Mouse (Mus musculus) heart, postnatal 0 days (tissue): ENCODE measurements around the gene Ttc28. TPM values are rescaled to one million over a fixed set of nuclear protein-coding genes. Genes with fewer than 3 reads are reported as not detected.

Experiments used
- ATAC-seq: fragments of 200-750 bp; cut with Nextera tagmentation; 2 replicates; pipeline ENCODE4 v1.8.0; 2017; ENCODE audit warnings: low read depth, moderate number of reproducible peaks, moderate library complexity; ENCODE audit not compliant: insufficient read depth
- DNase-seq: peaks from one replicate; pipeline ENCODE4 v3.0.0-alpha.2; 2016; ENCODE audit warnings: low spot score
- H3K27ac ChIP-seq: fragments of 300-500 bp; sonication (generic); 2 replicates; pipeline ENCODE4 v1.5.1; 2014; ENCODE audit warnings: low read depth, mild to moderate bottlenecking
- H3K27me3 ChIP-seq: fragments of 300-500 bp; sonication (generic); 2 replicates; pipeline ENCODE4 v1.6.1; 2014; ENCODE audit warnings: low read length, mixed read lengths; ENCODE audit not compliant: control insufficient read depth, insufficient read depth
- H3K36me3 ChIP-seq: fragments of 300-500 bp; sonication (generic); replicated peaks from 2 replicates; pipeline ENCODE4 v1.6.1; 2014; ENCODE audit warnings: low read length, mixed read lengths; ENCODE audit not compliant: control insufficient read depth, insufficient read depth
- H3K4me1 ChIP-seq: fragments of 300-500 bp; sonication (generic); 2 replicates; pipeline ENCODE4 v1.6.1; 2014; ENCODE audit warnings: antibody characterized with exemption; ENCODE audit not compliant: control insufficient read depth, insufficient read depth
- H3K4me2 ChIP-seq: fragments of 300-500 bp; sonication (generic); 2 replicates; pipeline ENCODE4 v1.6.1; 2014; ENCODE audit warnings: low read depth, mild to moderate bottlenecking, low read length, moderate library complexity
- H3K4me3 ChIP-seq: fragments of 300-500 bp; sonication (generic); 2 replicates; pipeline ENCODE4 v1.5.1; 2014; ENCODE audit warnings: low read depth, low read length
- H3K9ac ChIP-seq: fragments of 300-500 bp; sonication (generic); replicated peaks from 2 replicates; pipeline ENCODE4 v1.6.1; 2014; ENCODE audit warnings: low read depth, low read length, mixed read lengths
- H3K9me3 ChIP-seq: fragments of 300-500 bp; sonication (generic); replicated peaks from 2 replicates; pipeline ENCODE4 v1.6.1; 2016; ENCODE audit warnings: low read length; ENCODE audit not compliant: control insufficient read depth
- CTCF ChIP-seq: IDR thresholded peaks from 2 replicates; pipeline ENCODE4 v1.5.1; 2016; ENCODE audit warnings: antibody characterized with exemption, control low read depth, low read depth
- EP300 ChIP-seq: IDR thresholded peaks from 2 replicates; pipeline ENCODE4 v1.6.1; 2016; ENCODE audit warnings: antibody characterized with exemption, low read depth
- WGBS: fragments of 180-500 bp; shearing (Covaris S2); extraction: QIAGEN DNeasy Blood & Tissue Kit; methylation state at CpG from one replicate; pipeline ENCODE4 v1.1.7; 2014; 5-methylcytosine and 5-hydroxymethylcytosine counted together
- polyA plus RNA-seq: library from polyadenylated mRNA; unstranded; fragments of >200 nt; fragmentation: Nextera tagmentation; extraction: Ambion mirVana; gene quantifications from 2 replicates; pipeline ENCODE4 v1.2.1, GENCODE M21; 2015
- total RNA-seq: library from RNA; depleted of rRNA; stranded (reverse); fragments of >200 nt; gene quantifications from 2 replicates; pipeline ENCODE4 v1.2.3, GENCODE M21; 2014; ENCODE audit warnings: low replicate concordance

The Ttc28 gene
- total and polyA plus RNA-seq, 2 experiments from 2014 or later, result 4.6 to 14.2 TPM

DNA sequence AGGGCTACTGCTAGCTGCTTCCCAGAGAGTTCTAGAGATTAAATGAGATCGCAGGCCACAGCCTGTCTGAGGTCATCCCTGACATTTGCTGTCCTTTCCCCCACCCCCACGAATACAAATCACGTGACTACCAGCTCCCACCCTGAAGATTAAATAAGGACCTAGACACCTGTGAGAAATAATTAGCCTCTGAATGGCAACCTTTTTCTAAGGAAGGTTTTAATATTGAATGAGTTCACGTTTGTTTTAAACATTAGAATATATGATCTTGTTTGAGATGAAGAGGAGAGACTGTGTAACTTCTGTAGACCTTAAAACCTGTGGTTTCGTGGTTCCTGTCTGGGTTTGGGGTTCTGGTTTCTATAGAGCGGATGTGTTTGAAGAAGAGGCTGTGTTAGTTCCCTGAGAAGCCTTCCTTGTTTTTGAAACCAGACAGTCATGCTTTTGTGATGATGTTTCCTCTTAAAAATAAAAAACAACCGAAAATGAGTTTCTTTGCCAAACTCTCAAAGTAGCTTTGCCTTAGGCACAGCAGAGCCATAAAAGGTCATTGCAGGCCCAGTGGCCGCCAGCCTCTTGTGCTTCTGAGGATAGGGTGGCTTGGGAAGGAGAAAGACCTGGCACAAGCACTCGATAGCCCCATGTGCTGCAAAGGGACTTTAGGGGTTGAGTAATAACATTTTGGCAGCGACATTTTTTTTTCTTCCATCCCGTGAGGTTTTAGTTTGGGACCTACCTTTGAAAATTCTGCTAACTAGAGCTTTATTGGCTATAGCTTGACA is 179.7 kb downstream of the Ttc28 start:
- Histone ChIP-seq H3K36me3 (no peaks in the 10 kb centered on the region), H3K4me3 (no peak overlapping the region), H3K4me1 (peaks cover 10% of the 10 kb centered on the region; the same call in 1 of the 2 replicates), H3K27me3 (peaks cover 27% of the 10 kb centered on the region), H3K27ac (0 out of 2 replicates have a peak overlapping the region, but pooled peaks have one; percentile 20), H3K9me3 (no peaks in the 10 kb centered on the region), H3K9ac (no peak overlapping the region), H3K4me2 (no peak overlapping the region)
- no peak for TF ChIP-seq CTCF
- no peak for TF ChIP-seq EP300
- 66% methylated on average over 11 of the region's 11 CpGs for WGBS
- DNase-seq (peak; percentile 18), ATAC-seq (no peak)

GRCm38 (mm10) chr5:111060246-111060745 is 180.7 kb downstream of the Ttc28 start:
- no peaks in the 10 kb centered on the region for H3K36me3 ChIP-seq
- 75% methylated on average over 6 of the region's 6 CpGs for WGBS
- ATAC-seq (no peak), DNase-seq (no peak)
- TF ChIP-seq CTCF (no peak), EP300 (no peak)
- no peak overlapping the region for H3K9ac ChIP-seq
- H3K4me2 ChIP-seq, result no peak overlapping the region
- H3K27me3 ChIP-seq, result peaks cover 27% of the 10 kb centered on the region
- peaks cover 10% of the 10 kb centered on the region; the same call in 1 of the 2 replicates for H3K4me1 ChIP-seq
- no peak overlapping the region for H3K4me3 ChIP-seq
- no peaks in the 10 kb centered on the region for H3K9me3 ChIP-seq
- H3K27ac ChIP-seq, result no peak overlapping the region

DNA sequence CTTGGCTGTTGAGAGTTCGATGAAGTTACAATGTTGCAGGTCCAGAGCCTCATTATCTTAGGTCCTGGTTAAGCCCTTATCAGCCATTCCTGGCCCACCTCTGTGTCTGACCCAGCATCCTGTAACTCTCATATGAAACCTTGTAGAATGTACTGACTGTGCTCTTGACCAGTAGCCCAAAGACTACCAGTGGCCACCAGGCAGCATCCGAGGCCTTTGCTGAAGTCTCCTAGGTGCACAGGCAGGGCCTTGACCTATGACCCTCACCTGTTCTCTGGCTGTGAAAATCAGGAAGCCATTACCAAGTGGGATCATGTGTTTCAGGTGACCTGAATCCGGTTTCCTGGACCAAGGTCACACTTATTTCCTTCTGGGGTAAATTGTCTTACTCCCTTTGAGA is 183.6 kb downstream of the Ttc28 start:
- 81% methylated on average over 3 of the region's 3 CpGs for WGBS
- no peaks in the 10 kb centered on the region for H3K9me3 ChIP-seq
- TF ChIP-seq CTCF (no peak), EP300 (no peak)
- H3K4me3 ChIP-seq, result no peak overlapping the region
- peaks cover 23% of the 10 kb centered on the region for H3K27me3 ChIP-seq
- no peak overlapping the region for H3K27ac ChIP-seq
- ATAC-seq (no peak), DNase-seq (no peak)
- no peaks in the 10 kb centered on the region for H3K36me3 ChIP-seq
- no peak overlapping the region for H3K4me2 ChIP-seq
- no peak overlapping the region for H3K9ac ChIP-seq
- 0 out of 2 replicates have a peak, but pooled peaks cover 5% of the 10 kb centered on the region for H3K4me1 ChIP-seq

DNA sequence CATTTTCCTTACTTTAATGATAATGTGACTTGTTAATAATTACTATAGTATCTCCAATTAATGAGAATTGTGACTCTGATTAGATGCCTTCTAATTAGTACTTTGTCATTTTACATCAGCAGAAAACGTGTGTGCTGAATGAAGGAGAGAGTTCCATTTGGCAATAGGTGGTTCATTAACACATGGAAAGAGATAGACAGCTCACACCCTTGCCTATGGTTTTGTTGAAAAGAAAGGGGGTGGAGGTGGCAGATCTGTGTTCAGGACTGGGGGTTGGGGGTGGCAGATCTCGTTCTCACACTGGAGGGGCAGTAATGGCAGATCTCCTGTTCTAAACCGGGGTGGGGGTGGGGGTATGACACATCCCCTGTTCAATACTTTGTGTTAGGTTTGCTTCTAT is 184.4 kb downstream of the Ttc28 start:
- TF ChIP-seq CTCF (no peak), EP300 (no peak)

DNA sequence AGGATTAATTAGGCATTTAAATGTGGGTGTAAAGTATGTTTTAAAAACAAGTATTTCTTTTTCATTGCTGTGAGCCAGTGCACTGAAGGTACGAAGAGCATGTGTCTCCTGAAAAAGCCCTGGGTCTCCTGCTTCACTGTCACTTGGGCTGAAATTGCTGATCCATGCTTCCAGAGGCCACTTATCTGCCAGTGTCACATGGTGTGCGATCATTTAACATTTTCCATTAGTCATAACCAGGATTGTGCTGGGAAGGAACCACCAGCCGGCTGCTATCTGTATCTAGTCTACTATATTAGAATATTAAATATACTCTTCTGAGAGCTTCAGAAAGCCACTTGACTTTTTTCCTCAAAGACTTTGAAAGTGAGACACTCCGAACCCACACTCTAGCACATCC is 186.2 kb downstream of the Ttc28 start:
- DNase-seq (no peak), ATAC-seq (no peak)
- H3K27me3 ChIP-seq, result 0 out of 2 replicates have a peak, but pooled peaks cover 3% of the 10 kb centered on the region
- 70% methylated on average over 4 of the region's 4 CpGs for WGBS
- 0 out of 2 replicates have a peak, but pooled peaks cover 2% of the 10 kb centered on the region for H3K4me1 ChIP-seq
- no peak for TF ChIP-seq EP300
- TF ChIP-seq CTCF, result no peak
- no peak overlapping the region for H3K4me2 ChIP-seq
- no peaks in the 10 kb centered on the region for H3K9me3 ChIP-seq
- no peak overlapping the region for H3K4me3 ChIP-seq
- no peak overlapping the region for H3K27ac ChIP-seq
- no peaks in the 10 kb centered on the region for H3K36me3 ChIP-seq
- no peak overlapping the region for H3K9ac ChIP-seq

More for the DNA sequence above, 184.4 kb downstream of the Ttc28 start:
- Histone ChIP-seq H3K4me2 (no peak overlapping the region), H3K27me3 (peaks cover 15% of the 10 kb centered on the region; the same call in 1 of the 2 replicates), H3K4me1 (0 out of 2 replicates have a peak, but pooled peaks cover 4% of the 10 kb centered on the region), H3K9me3 (no peaks in the 10 kb centered on the region), H3K9ac (no peak overlapping the region), H3K36me3 (no peaks in the 10 kb centered on the region), H3K4me3 (no peak overlapping the region), H3K27ac (no peak overlapping the region)
- ATAC-seq, result no peak
- no peak for DNase-seq
- WGBS, result 82% methylated on average over 3 of the region's 3 CpGs
